Mouse (Mus musculus) embryonic facial prominence, embryonic 10.5 days (tissue): ENCODE data around the gene Lrrc45. TPM values are rescaled to one million over a fixed set of nuclear protein-coding genes. Genes with fewer than 3 reads are reported as not detected.
"Not testable (repeated sequence)": the region's sequence is repeated elsewhere in the genome, so short reads cannot be mapped to it uniquely, and the experiment has no call there.

ENCODE experiments used
- DNase-seq: peaks from one replicate; pipeline ENCODE4 v3.0.0-alpha.2; 2017; ENCODE audit warnings: low spot score
- H3K27ac ChIP-seq: fragments of 300-500 bp; sonication (generic); replicated peaks from 2 replicates; pipeline ENCODE4 v1.5.1; 2016; ENCODE audit warnings: mild to moderate bottlenecking
- H3K27me3 ChIP-seq: fragments of 300-500 bp; sonication (generic); replicated peaks from 2 replicates; pipeline ENCODE4 v1.6.1; 2016; ENCODE audit warnings: low read depth, mild to moderate bottlenecking; ENCODE audit not compliant: poor library complexity, severe bottlenecking
- H3K36me3 ChIP-seq: fragments of 300-500 bp; sonication (generic); replicated peaks from 2 replicates; pipeline ENCODE4 v1.6.1; 2016; ENCODE audit warnings: mild to moderate bottlenecking, moderate library complexity
- H3K4me1 ChIP-seq: fragments of 300-500 bp; sonication (generic); 2 replicates; pipeline ENCODE4 v1.6.1; 2016
- H3K4me3 ChIP-seq: fragments of 300-500 bp; sonication (generic); 2 replicates; pipeline ENCODE4 v1.5.1; 2016; ENCODE audit warnings: mild to moderate bottlenecking, moderate library complexity
- H3K9me3 ChIP-seq: fragments of 300-500 bp; sonication (generic); 2 replicates; pipeline ENCODE4 v1.6.1; 2016; ENCODE audit warnings: mild to moderate bottlenecking
- WGBS: fragments of 180-500 bp; shearing (Covaris S2); methylation state at CpG from one replicate; pipeline ENCODE4 v1.1.7; 2016; 5-methylcytosine and 5-hydroxymethylcytosine counted together
- polyA plus RNA-seq: library from polyadenylated mRNA; unstranded; fragments of >200 nt; fragmentation: Nextera tagmentation; extraction: Ambion mirVana; gene quantifications from 2 replicates; pipeline ENCODE4 v1.2.1, GENCODE M21; 2016

Gene Lrrc45
- polyA plus RNA-seq, 1 experiment from 2014 or later, result 56.8 TPM

DNA sequence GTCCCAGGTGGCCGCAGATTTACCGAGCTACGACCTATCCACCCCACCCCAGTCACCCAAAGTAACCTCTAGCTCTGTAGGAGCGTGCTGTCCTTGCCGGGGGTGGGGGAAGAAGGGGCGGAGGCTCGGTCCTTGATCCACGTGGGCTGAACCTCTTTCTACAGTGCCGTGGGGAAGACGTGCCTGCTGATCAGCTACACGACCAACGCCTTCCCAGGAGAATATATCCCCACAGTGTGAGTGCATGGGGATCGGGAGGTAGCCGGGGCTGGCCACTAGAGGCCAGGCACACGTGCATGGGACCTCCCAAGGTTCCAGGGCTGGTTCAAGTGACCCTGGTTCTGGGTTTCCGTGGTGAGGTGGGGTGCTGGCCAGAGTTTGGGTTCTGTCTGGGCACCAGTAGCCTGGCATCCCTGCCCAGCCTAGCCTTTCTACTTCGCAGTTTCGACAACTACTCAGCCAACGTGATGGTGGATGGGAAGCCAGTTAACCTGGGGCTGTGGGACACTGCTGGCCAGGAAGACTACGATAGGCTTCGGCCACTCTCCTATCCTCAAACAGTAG lies 8.4 kb downstream of the Lrrc45 start:
- H3K36me3 ChIP-seq, result peaks cover 30% of the 10 kb centered on the region
- DNase-seq, result no peak
- peaks cover 35% of the 10 kb centered on the region for H3K4me1 ChIP-seq
- 20% methylated on average over 21 of the region's 21 CpGs for WGBS
- peak overlapping the region; percentile 72 for H3K4me3 ChIP-seq
- peak overlapping the region; percentile 75 for H3K27ac ChIP-seq
- peaks cover 53% of the 10 kb centered on the region for H3K27me3 ChIP-seq
- H3K9me3 ChIP-seq, result no peaks in the 10 kb centered on the region

DNA sequence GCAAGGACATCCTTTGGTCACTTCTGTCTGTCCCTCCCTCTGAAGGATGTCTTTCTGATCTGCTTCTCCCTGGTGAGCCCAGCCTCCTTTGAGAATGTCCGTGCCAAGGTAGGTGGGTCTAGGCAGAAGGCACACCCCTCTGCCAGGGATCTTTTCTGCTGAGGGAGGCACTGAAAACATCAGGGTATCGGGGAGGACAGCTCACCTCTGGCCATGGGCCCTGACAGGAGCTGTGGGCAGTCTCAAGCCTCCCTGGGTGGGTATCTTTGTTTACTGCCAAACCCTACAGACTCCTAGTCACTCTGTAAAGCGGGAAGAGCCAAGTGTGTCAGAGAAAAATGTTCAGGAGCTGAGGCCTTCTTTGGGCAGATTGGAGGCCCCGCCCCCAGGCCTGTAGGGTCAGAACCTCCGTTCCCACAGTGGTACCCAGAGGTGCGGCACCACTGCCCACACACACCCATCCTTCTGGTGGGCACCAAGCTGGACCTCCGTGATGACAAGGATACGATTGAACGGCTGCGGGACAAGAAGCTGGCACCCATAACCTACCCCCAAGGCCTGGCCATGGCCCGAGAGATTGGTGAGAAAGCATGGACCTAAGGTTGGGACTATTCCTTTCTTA lies 9.1 kb downstream of the Lrrc45 start:
- Histone ChIP-seq H3K4me1 (peaks cover 39% of the 10 kb centered on the region), H3K36me3 (peaks cover 23% of the 10 kb centered on the region)
- 90% methylated on average over 11 of the region's 11 CpGs for WGBS

DNA sequence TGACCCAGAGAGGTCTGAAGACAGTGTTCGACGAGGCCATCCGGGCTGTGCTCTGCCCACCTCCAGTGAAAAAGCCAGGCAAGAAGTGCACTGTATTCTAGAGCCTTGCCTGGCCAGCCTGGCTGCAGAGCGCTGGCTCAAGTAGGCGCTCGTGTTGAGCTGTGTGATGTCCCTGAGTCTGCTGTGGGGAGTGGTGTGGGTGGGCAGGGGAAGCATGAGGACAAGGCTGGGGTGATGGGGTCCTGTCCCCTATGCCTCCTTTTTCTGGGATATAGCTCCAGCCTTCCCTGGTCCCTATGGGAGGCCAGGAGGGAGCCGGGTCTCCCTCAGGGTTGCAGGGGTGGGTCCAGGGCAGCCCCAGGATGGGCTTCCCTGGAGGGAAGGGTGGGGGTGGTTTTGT lies 9.8 kb downstream of the Lrrc45 start:
- Histone ChIP-seq H3K9me3 (no peaks in the 10 kb centered on the region), H3K4me1 (peaks cover 39% of the 10 kb centered on the region), H3K4me3 (no peak overlapping the region), H3K27ac (no peak overlapping the region), H3K27me3 (peaks cover 60% of the 10 kb centered on the region), H3K36me3 (peaks cover 16% of the 10 kb centered on the region)
- no peak for DNase-seq
- WGBS, result 86% methylated on average over 7 of the region's 7 CpGs

More for the DNA sequence above, 9.1 kb downstream of the Lrrc45 start:
- DNase-seq, result no peak
- H3K27ac ChIP-seq, result no peak overlapping the region
- peak overlapping the region; percentile 72; the same call in 1 of the 2 replicates for H3K4me3 ChIP-seq
- no peaks in the 10 kb centered on the region for H3K9me3 ChIP-seq
- peaks cover 54% of the 10 kb centered on the region for H3K27me3 ChIP-seq

DNA sequence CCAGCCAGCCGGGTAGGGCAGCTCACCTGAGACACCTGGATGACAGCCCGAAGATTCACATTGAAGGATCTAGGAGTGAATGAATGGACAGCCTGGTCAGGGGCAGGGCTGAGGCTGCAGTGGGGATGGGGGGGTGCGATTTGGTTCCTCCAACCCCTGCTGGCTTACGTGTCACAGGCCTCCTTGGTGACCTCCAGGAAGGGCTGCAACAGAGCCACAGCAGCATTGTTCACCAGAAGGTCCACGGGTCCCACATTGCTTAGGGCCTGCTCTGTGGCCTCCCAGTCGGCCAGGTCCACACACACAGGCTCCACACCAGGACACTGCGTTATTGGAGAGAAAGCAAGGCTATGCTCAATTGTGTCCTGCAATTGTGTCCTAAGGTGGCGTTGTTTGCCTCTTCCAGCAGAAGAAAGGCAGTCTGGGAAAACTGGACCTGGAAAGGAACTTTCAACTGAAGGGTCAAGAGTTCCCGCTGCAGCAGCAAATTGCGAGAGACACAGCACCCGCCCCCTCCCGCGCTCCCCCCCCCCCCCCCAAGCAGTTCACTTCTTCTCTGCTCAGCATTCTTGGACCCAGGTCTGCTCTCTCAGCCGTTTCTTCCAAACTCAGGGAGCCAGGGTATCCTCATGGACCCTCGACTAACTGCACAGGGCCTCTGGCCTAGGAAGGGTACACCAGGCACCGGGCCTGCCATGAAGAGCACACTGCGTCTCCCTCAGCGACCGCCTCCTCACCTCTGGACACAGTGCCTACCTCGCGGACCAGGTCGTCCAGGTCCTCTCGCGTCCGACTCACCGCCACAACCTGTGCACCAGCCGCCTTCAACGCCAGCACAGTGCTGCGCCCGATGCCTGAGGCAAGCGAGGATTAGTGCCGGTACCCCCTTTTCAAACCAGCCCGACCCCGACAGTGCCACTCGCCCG lies 12.8 kb downstream of the Lrrc45 start:
- H3K27ac ChIP-seq, result peak overlapping the region; percentile 71; the same call in 1 of the 2 replicates
- H3K9me3 ChIP-seq, result no peaks in the 10 kb centered on the region
- H3K4me3 ChIP-seq, result peak overlapping the region; percentile 77
- 18% methylated on average over 36 of the region's 36 CpGs for WGBS
- no peaks in the 10 kb centered on the region; the same call in 1 of the 2 replicates for H3K36me3 ChIP-seq
- DNase-seq, result no peak
- H3K27me3 ChIP-seq, result peaks cover 76% of the 10 kb centered on the region
- peaks cover 38% of the 10 kb centered on the region for H3K4me1 ChIP-seq

DNA sequence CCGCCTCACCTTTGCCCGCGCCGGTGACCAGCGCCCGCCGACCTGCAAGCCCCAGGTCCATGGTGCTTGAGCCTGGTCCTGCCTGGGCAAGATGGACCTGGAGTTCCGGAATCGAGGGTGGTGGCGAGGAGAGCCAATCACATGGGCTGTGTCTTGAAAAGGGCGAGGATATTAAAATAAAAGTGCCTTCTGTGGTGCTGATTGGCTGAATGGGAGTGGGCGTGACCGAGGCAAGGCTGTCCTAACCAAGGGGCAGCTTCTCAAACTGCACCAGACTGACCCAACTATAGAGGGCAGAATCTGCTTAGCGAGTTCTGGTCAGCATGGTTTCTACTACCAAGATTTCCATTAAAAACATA lies 13.4 kb downstream of the Lrrc45 start, which contains the start of gene Dcxr:
Gene Dcxr (minus strand): TSS at position 113 of the 359 bp plus-strand sequence.
- peak within 1 kb of the TSS; percentile 71; the same call in 1 of the 2 replicates for H3K27ac ChIP-seq
- peaks cover 35% of the 10 kb centered on the region for H3K4me1 ChIP-seq
- H3K27me3 ChIP-seq, result peaks cover 77% of the 10 kb centered on the region

DNA sequence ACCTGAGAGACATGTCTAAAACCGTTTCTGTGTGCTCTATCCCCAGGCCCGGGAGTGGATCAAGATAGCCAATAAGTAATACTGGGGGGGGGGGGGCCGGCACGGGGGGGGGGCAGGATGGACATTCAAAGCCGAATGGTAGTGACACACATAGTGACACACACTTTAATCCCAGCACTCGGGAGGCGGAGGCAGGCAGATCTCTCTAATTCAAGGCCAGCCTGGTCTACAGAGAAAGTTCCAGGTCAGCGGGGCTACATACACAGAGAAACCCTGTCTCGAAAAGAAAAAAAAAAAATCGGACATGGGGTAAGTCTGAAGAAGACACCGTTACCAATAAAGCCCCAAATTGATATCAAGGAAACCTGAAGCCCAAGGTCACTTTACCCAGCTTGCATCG lies 13.8 kb downstream of the Lrrc45 start:
- WGBS, result 61% methylated on average over 12 of the region's 12 CpGs
- H3K27me3 ChIP-seq, result peaks cover 72% of the 10 kb centered on the region
- H3K4me3 ChIP-seq, result peak overlapping the region; percentile 77

More for the DNA sequence above, 13.4 kb downstream of the Lrrc45 start, which contains the start of gene Dcxr:
- H3K4me3 ChIP-seq, result peak within 1 kb of the TSS; percentile 77
- DNase-seq, result peak; percentile 90
- H3K36me3 ChIP-seq, result no peaks in the 10 kb centered on the region; the same call in 1 of the 2 replicates
- H3K9me3 ChIP-seq, result no peaks in the 10 kb centered on the region
- WGBS, result under 1% methylated on average over 14 of the region's 14 CpGs

DNA sequence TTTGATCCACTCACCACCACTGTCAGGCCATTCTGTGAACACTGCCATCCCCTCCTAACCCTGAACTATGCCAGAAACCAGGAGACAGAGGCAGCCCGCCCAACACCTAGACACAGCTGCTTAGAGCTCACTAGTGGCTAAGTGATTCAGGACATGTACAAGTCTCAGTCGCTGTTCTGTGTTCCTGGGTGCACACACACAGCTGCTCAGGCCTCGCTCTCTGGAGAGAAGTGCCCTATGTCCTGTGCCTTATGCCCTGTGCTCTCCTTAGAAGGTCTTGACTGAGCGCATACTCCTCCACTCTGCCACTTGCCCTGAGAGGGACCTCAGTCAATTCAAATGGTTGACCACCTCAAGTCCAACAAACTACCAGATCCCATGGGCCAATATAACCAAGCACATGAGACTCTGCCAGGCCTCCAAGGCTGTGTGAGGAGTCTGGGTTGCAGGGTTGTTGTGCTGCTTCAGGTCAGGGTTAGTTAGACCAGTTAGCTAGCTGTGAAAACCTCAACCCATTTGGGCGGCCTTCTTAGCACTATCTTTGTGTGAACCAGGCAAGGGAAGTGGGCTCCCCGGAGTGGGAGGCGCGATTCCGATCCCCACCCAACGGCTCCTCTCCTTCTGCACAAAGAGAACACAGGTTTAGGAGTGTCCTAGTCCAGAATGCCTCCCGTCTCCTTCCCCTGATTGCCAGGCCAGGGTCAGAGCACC lies 15.0 kb downstream of the Lrrc45 start:
- Histone ChIP-seq H3K36me3 (no peaks in the 10 kb centered on the region), H3K4me3 (peak overlapping the region; percentile 41), H3K9me3 (no peaks in the 10 kb centered on the region), H3K27me3 (peaks cover 61% of the 10 kb centered on the region), H3K4me1 (peaks cover 28% of the 10 kb centered on the region), H3K27ac (peak overlapping the region; percentile 71; the same call in 1 of the 2 replicates)
- no peak for DNase-seq
- WGBS, result 70% methylated on average over 11 of the region's 11 CpGs

More for the DNA sequence above, 13.8 kb downstream of the Lrrc45 start:
- no peaks in the 10 kb centered on the region; the same call in 1 of the 2 replicates for H3K36me3 ChIP-seq
- no peaks in the 10 kb centered on the region for H3K9me3 ChIP-seq
- DNase-seq, result no peak
- H3K4me1 ChIP-seq, result peaks cover 31% of the 10 kb centered on the region
- no peak overlapping the region for H3K27ac ChIP-seq

DNA sequence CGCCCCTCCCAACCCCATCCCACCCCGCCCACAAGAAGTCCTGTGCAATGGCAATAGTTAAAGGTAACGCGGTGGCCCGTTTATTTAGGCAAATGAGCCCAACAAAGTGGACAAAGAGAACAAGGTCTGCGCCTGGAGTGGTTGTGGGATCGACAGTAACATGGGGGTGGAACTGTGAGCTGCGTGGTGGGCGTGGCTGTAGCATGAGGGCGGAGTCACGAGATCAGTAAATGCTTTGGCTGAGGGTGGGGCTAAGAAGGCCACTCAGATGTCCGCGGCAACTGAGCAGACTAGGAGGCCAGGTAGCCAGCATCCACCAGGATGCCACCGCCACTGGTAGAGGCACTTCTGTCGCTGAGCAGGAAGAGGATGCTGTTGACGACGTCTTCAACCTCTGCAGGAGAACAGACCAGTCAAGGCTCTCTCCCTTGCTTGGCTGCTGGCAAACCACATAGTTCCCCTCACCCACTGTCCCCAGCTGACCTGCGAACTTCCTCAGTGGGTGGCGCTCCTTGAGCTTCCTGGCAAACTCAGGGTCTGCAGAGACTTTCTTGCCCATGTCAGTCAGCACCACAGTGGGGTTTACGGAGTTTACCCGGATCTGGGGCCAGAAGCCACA lies 15.8 kb downstream of the Lrrc45 start:
- Histone ChIP-seq H3K27me3 (peaks cover 55% of the 10 kb centered on the region), H3K4me1 (peaks cover 28% of the 10 kb centered on the region), H3K27ac (peak overlapping the region; percentile 71; the same call in 1 of the 2 replicates), H3K4me3 (peak overlapping the region; percentile 41)
- WGBS, result 1% methylated on average over 18 of the region's 21 CpGs
- peak; percentile 76 for DNase-seq
- not testable (repeated sequence) for H3K9me3 ChIP-seq, H3K36me3 ChIP-seq

DNA sequence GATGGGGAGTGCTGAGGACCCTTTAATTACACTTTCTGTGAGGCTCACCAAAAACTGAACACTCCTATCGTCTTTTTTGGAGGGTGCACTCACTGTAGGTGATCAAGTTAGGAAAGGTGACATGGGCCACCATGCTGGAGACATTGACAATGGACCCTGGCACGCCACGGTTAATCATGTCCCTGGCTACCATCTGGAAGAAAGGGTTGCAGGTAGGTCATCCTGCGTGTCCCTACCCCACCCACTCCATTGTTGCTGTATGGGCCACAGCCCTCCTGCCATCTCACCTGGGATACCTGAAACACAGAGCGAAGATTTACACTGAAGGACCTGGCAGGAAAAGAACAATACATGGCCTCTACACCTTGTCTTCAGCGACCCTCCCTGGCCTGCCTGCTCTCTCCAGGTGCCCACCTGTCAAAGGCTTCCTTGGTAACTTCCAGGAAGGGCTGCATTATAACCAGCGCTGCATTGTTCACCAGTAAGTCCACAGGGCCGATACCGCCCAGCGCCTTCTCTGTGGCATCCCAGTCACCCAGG lies 16.7 kb downstream of the Lrrc45 start:
- 85% methylated on average over 10 of the region's 10 CpGs for WGBS
- Histone ChIP-seq H3K27ac (no peak overlapping the region), H3K36me3 (no peaks in the 10 kb centered on the region), H3K4me1 (peaks cover 28% of the 10 kb centered on the region), H3K9me3 (no peaks in the 10 kb centered on the region), H3K27me3 (peaks cover 51% of the 10 kb centered on the region), H3K4me3 (no peak overlapping the region)
- DNase-seq, result no peak

DNA sequence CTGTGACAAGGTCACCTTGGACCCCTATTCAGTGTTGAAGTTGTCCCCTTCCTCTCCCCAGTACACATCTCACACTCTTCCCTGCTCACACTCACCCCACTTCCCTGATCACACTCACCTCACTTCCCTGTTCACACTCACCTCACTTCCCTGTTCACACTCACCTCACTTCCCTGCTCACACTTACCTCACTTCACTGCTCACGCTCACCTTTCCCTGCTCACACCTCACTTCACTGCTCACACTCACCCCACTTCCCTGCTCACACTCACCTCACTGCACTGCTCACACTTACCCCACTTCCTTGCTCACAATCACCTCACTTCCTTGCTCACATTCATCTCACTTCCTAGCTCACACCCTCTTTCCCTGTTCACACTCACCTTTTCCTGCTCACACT lies 17.7 kb downstream of the Lrrc45 start:
- Histone ChIP-seq H3K27me3 (peaks cover 41% of the 10 kb centered on the region), H3K9me3 (no peaks in the 10 kb centered on the region), H3K4me1 (peaks cover 24% of the 10 kb centered on the region), H3K4me3 (no peak overlapping the region), H3K27ac (no peak overlapping the region), H3K36me3 (no peaks in the 10 kb centered on the region)
- DNase-seq, result no peak
- WGBS, result 92% methylated on average over 1 of the region's 1 CpGs

DNA sequence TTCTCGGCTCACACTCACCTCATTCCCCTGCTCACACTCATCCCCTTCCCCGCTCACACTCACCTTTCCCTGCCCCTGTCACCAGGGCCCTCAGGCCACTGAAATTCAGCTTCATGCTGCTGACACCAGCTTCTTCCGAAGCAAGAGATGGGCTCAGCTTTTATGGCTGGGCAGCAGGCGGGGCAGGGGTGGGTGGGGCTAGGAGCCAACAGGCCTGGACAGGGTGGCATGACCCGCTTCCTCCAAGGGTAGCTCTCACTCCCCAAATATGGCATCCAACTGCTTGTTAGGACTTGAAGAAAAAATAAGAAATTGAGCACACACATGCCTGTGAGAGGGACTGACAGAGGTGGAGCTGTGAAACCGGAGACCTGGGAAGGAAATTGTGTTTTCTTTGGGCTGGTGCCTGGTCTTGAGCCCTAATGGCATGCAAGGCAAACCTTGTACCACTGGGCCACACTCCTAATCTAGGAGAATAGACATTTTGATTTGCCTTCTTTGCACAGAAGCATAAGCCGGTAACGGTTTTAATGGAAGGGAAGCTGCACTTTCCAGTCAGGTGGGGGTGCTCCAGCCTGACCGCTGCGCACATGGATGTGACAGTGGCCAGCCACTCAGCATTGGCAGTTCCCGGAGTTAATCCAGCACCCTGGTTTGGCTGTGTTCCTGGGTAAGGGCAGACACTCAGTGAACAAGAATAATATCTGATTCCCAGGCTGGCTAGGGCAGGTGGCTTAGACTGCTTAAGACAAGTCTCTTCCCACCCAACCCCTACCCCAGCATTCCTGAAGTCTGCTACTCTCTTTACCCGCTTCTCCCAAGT lies 18.3 kb downstream of the Lrrc45 start, which contains the start of gene Cbr2:
Gene Cbr2 (minus strand): TSS at position 257 of the 823 bp plus-strand sequence.
- Histone ChIP-seq H3K4me1 (peaks cover 17% of the 10 kb centered on the region), H3K27ac (no peak within 1 kb of the TSS), H3K27me3 (peaks cover 38% of the 10 kb centered on the region), H3K4me3 (no peak within 1 kb of the TSS), H3K9me3 (no peaks in the 10 kb centered on the region), H3K36me3 (no peaks in the 10 kb centered on the region)
- DNase-seq, result peak; percentile 18
- 77% methylated on average over 12 of the region's 12 CpGs for WGBS
